Mouse (Mus musculus): Measurements from ENCODE around the gene Sdf4. TPM values are rescaled to one million over a fixed set of nuclear protein-coding genes. Genes with fewer than 3 reads are reported as not detected.
A peak's percentile ranks its signal among the peaks of the same experiment; 100 is the strongest.

Sdf4 gene
- polyA plus RNA-seq, 1 experiment from 2014 or later = 138 TPM

MicroRNA genes within 50 kb of the gene (microRNA counts, 519-probe panel; counts per million panel counts)
- microRNA mmu-miR-200a (32.2 counts per million), microRNA mmu-miR-200b (3,619 counts per million, percentile 20 among the panel's probes with 10 or more counts), microRNA mmu-miR-429 (4,210 counts per million, percentile 32 among the panel's probes with 10 or more counts)

Small RNA genes within 50 kb of the gene (microRNA-seq; reads per million reads assigned to microRNA genes)
- gene Mir200a (ENCODE audit: borderline number of aligned reads) (50.2 reads per million, percentile 58 among the genes with 10 or more reads in this experiment), gene Mir200b (ENCODE audit: borderline number of aligned reads) (267 reads per million, percentile 74 among the genes with 10 or more reads in this experiment), gene Mir429 (ENCODE audit: borderline number of aligned reads) (835 reads per million, percentile 83 among the genes with 10 or more reads in this experiment)

Other genes with a start within 250 kb of the Sdf4 start
- 84.2 and 88.2 TPM in 2 replicates for gene Atad3a, start 231.8 kb upstream of the Sdf4 start, polyA plus RNA-seq (2014; fragmentation: Nextera tagmentation; extraction: Ambion mirVana)
- gene Vwa1, start 218.2 kb upstream of the Sdf4 start, polyA plus RNA-seq (2014; fragmentation: Nextera tagmentation; extraction: Ambion mirVana) = 0.89 and 1.1 TPM in 2 replicates
- gene Tmem88b, start 207.0 kb upstream of the Sdf4 start, polyA plus RNA-seq (2014; fragmentation: Nextera tagmentation; extraction: Ambion mirVana) = 3.0 and 3.2 TPM in 2 replicates
- gene Ankrd65, start 202.4 kb upstream of the Sdf4 start, polyA plus RNA-seq (2014; fragmentation: Nextera tagmentation; extraction: Ambion mirVana) = not detected in 2 replicates
- gene Mrpl20, start 190.0 kb upstream of the Sdf4 start, polyA plus RNA-seq (2014; fragmentation: Nextera tagmentation; extraction: Ambion mirVana) = 152 and 166 TPM in 2 replicates
- gene Ccnl2, start 180.4 kb upstream of the Sdf4 start, polyA plus RNA-seq (2014; fragmentation: Nextera tagmentation; extraction: Ambion mirVana) = 126 and 129 TPM in 2 replicates
- gene Aurkaip1, start 161.6 kb upstream of the Sdf4 start, polyA plus RNA-seq (2014; fragmentation: Nextera tagmentation; extraction: Ambion mirVana) = 121 and 122 TPM in 2 replicates
- gene Mxra8, start 153.2 kb upstream of the Sdf4 start, polyA plus RNA-seq (2014; fragmentation: Nextera tagmentation; extraction: Ambion mirVana) = 34.5 and 37.2 TPM in 2 replicates
- gene Dvl1, start 145.5 kb upstream of the Sdf4 start, polyA plus RNA-seq (2014; fragmentation: Nextera tagmentation; extraction: Ambion mirVana) = 5.8 and 6.8 TPM in 2 replicates
- 0.11 and 0.18 TPM in 2 replicates for gene Tas1r3, start 129.5 kb upstream of the Sdf4 start, polyA plus RNA-seq (2014; fragmentation: Nextera tagmentation; extraction: Ambion mirVana)
- 12.2 and 12.8 TPM in 2 replicates for gene Cptp, start 123.4 kb upstream of the Sdf4 start, polyA plus RNA-seq (2014; fragmentation: Nextera tagmentation; extraction: Ambion mirVana)
- 40.7 and 45.6 TPM in 2 replicates for gene Ints11, start 123.3 kb upstream of the Sdf4 start, polyA plus RNA-seq (2014; fragmentation: Nextera tagmentation; extraction: Ambion mirVana)
- gene Pusl1, start 101.1 kb upstream of the Sdf4 start, polyA plus RNA-seq (2014; fragmentation: Nextera tagmentation; extraction: Ambion mirVana) = 30.6 and 32.9 TPM in 2 replicates
- 9.2 and 10.2 TPM in 2 replicates for gene Acap3, start 101.0 kb upstream of the Sdf4 start, polyA plus RNA-seq (2014; fragmentation: Nextera tagmentation; extraction: Ambion mirVana)
- gene Ube2j2, start 49.0 kb upstream of the Sdf4 start, polyA plus RNA-seq (2014; fragmentation: Nextera tagmentation; extraction: Ambion mirVana) = 89.5 and 91.6 TPM in 2 replicates
- gene C1qtnf12, start 30.6 kb upstream of the Sdf4 start, polyA plus RNA-seq (2014; fragmentation: Nextera tagmentation; extraction: Ambion mirVana) = 24.6 and 26.9 TPM in 2 replicates
- 10.1 and 11.6 TPM in 2 replicates for gene B3galt6, start 223 bp upstream of the Sdf4 start, polyA plus RNA-seq (2014; fragmentation: Nextera tagmentation; extraction: Ambion mirVana)
- 0.21 and 0.37 TPM in 2 replicates for gene Tnfrsf4, start 21.0 kb downstream of the Sdf4 start, polyA plus RNA-seq (2014; fragmentation: Nextera tagmentation; extraction: Ambion mirVana)
- gene Tnfrsf18, start 33.3 kb downstream of the Sdf4 start, polyA plus RNA-seq (2014; fragmentation: Nextera tagmentation; extraction: Ambion mirVana) = 1.3 and 1.7 TPM in 2 replicates
- 0.36 TPM in 1 of 2 replicates, not detected in the other for gene Ttll10, start 66.5 kb downstream of the Sdf4 start, polyA plus RNA-seq (2014; fragmentation: Nextera tagmentation; extraction: Ambion mirVana)
- gene 9430015G10Rik, start 117.1 kb downstream of the Sdf4 start, polyA plus RNA-seq (2014; fragmentation: Nextera tagmentation; extraction: Ambion mirVana) = 23.6 and 26.5 TPM in 2 replicates
- gene Rnf223, start 137.6 kb downstream of the Sdf4 start, polyA plus RNA-seq (2014; fragmentation: Nextera tagmentation; extraction: Ambion mirVana) = 0.10 TPM in 1 of 2 replicates, not detected in the other
- 36.7 and 44.8 TPM in 2 replicates for gene Agrn, start 204.6 kb downstream of the Sdf4 start, polyA plus RNA-seq (2014; fragmentation: Nextera tagmentation; extraction: Ambion mirVana)
- 0.29 and 0.41 TPM in 2 replicates for gene Isg15, start 207.9 kb downstream of the Sdf4 start, polyA plus RNA-seq (2014; fragmentation: Nextera tagmentation; extraction: Ambion mirVana)
- gene AW011738, start 210.4 kb downstream of the Sdf4 start, polyA plus RNA-seq (2014; fragmentation: Nextera tagmentation; extraction: Ambion mirVana) = 0.70 and 1.0 TPM in 2 replicates
- 0.58 and 0.72 TPM in 2 replicates for gene Perm1, start 223.0 kb downstream of the Sdf4 start, polyA plus RNA-seq (2014; fragmentation: Nextera tagmentation; extraction: Ambion mirVana)
- 8.7 and 12.2 TPM in 2 replicates for gene Plekhn1, start 242.0 kb downstream of the Sdf4 start, polyA plus RNA-seq (2014; fragmentation: Nextera tagmentation; extraction: Ambion mirVana)
- gene Noc2l, start 243.1 kb downstream of the Sdf4 start, polyA plus RNA-seq (2014; fragmentation: Nextera tagmentation; extraction: Ambion mirVana) = 47.8 and 50.4 TPM in 2 replicates

Data from heart, embryonic 11.5 days (tissue).